Mouse (Mus musculus): ENCODE data around the gene Ggta1. TPM values are rescaled to one million over a fixed set of nuclear protein-coding genes. Genes with fewer than 3 reads are reported as not detected.

Gene Ggta1
- polyA plus RNA-seq, 1 experiment from 2014 or later: 26.2 TPM

- no peak for DNase-seq (ENCODE audit: low spot score)
These were observed 55.8 kb downstream of the Ggta1 start for GRCm38 (mm10) chr2:35407266-35407665.

GRCm38 (mm10) chr2:35406611-35407010 is 56.4 kb downstream of the Ggta1 start:
- no peak for DNase-seq (ENCODE audit: low spot score)

GRCm38 (mm10) chr2:35402391-35402790 is 60.6 kb downstream of the Ggta1 start:
- no peak for DNase-seq (ENCODE audit: low spot score)

GRCm38 (mm10) chr2:35400739-35401138 is 62.3 kb downstream of the Ggta1 start:
- no peak for DNase-seq (ENCODE audit: low spot score)

GRCm38 (mm10) chr2:35398184-35398828 is 64.7 kb downstream of the Ggta1 start:
- DNase-seq (ENCODE audit: low spot score): no peak

- peak; percentile 79 for DNase-seq (ENCODE audit: low spot score)
These were observed 65.3 kb downstream of the Ggta1 start for GRCm38 (mm10) chr2:35397590-35398173.

- no peak for DNase-seq (ENCODE audit: low spot score)
These were observed 65.9 kb downstream of the Ggta1 start, which contains the start of gene 4930402F06Rik for GRCm38 (mm10) chr2:35397096-35397495. 4930402F06Rik (minus strand) TSS chr2:35397175.

GRCm38 (mm10) chr2:35385441-35385871 is 77.6 kb downstream of the Ggta1 start:
- no peak for DNase-seq (ENCODE audit: low spot score)

GRCm38 (mm10) chr2:35379306-35379705 is 83.7 kb downstream of the Ggta1 start:
- DNase-seq (ENCODE audit: low spot score): no peak

GRCm38 (mm10) chr2:35377600-35377999 is 85.4 kb downstream of the Ggta1 start:
- DNase-seq (ENCODE audit: low spot score): no peak

- peak; percentile 33 for DNase-seq (ENCODE audit: low spot score)
These were observed 90.0 kb downstream of the Ggta1 start for GRCm38 (mm10) chr2:35373003-35373402.

- no peak for DNase-seq (ENCODE audit: low spot score)
These were observed 92.3 kb downstream of the Ggta1 start for GRCm38 (mm10) chr2:35370686-35371085.

- DNase-seq (ENCODE audit: low spot score): no peak
These were observed 95.4 kb downstream of the Ggta1 start, which contains the start of gene 4930568D16Rik for GRCm38 (mm10) chr2:35367629-35368028. 4930568D16Rik (minus strand) TSS chr2:35367729.

Other genes with a start within 250 kb of the Ggta1 start
- gene Gsn, start 206.9 kb downstream of the Ggta1 start, polyA plus RNA-seq (2015; fragmentation: Nextera tagmentation; extraction: Ambion mirVana): 139 TPM in 2 replicates
- 16.5 and 18.9 TPM in 2 replicates for gene Stom, start 126.3 kb downstream of the Ggta1 start, polyA plus RNA-seq (2015; fragmentation: Nextera tagmentation; extraction: Ambion mirVana)
- gene 4930568D16Rik, start 95.5 kb downstream of the Ggta1 start, polyA plus RNA-seq (2015; fragmentation: Nextera tagmentation; extraction: Ambion mirVana): 0.13 and 0.18 TPM in 2 replicates
- not detected in 2 replicates for gene 4930402F06Rik, start 66.1 kb downstream of the Ggta1 start, polyA plus RNA-seq (2015; fragmentation: Nextera tagmentation; extraction: Ambion mirVana)
- 15.4 and 19.0 TPM in 2 replicates for gene Dab2ip, start 95.0 kb upstream of the Ggta1 start, polyA plus RNA-seq (2015; fragmentation: Nextera tagmentation; extraction: Ambion mirVana)

Data from thymus, postnatal 0 days (tissue).